Mouse (Mus musculus) midbrain, postnatal 0 days (tissue): ENCODE results near the gene Arhgef5. TPM values are rescaled to one million over a fixed set of nuclear protein-coding genes. Genes with fewer than 3 reads are reported as not detected.
A peak's percentile ranks its signal among the peaks of the same experiment; 100 is the strongest.

Experiments used
- ATAC-seq: fragments of 200-750 bp; cut with Nextera tagmentation; 2 replicates; pipeline ENCODE4 v1.8.0; 2017; ENCODE audit warnings: moderate number of reproducible peaks, mild to moderate bottlenecking, moderate TSS enrichment, moderate library complexity; ENCODE audit not compliant: low FRiP score
- DNase-seq: peaks from one replicate; pipeline ENCODE4 v3.0.0-alpha.2; 2015; ENCODE audit warnings: low spot score
- H3K27ac ChIP-seq: fragments of 300-500 bp; sonication (generic); 2 replicates; pipeline ENCODE4 v1.5.1; 2014; ENCODE audit warnings: low read depth, mild to moderate bottlenecking, low read length, mixed read lengths
- H3K27me3 ChIP-seq: fragments of 300-500 bp; sonication (generic); 2 replicates; pipeline ENCODE4 v1.6.1; 2014; ENCODE audit warnings: low read length, control low read depth, mixed read lengths; ENCODE audit not compliant: insufficient read depth
- H3K36me3 ChIP-seq: fragments of 300-500 bp; sonication (generic); 2 replicates; pipeline ENCODE4 v1.6.1; 2014; ENCODE audit warnings: low read length, control low read depth, mixed read lengths; ENCODE audit not compliant: insufficient read depth
- H3K4me1 ChIP-seq: fragments of 300-500 bp; sonication (generic); 2 replicates; pipeline ENCODE4 v1.6.1; 2014; ENCODE audit warnings: mild to moderate bottlenecking, control low read depth, antibody characterized with exemption, low read length, mixed read lengths; ENCODE audit not compliant: insufficient read depth
- H3K4me2 ChIP-seq: fragments of 300-500 bp; sonication (generic); 2 replicates; pipeline ENCODE4 v1.6.1; 2014; ENCODE audit warnings: low read depth, mild to moderate bottlenecking, low read length, mixed read lengths; ENCODE audit not compliant: poor library complexity, severe bottlenecking
- H3K4me3 ChIP-seq: fragments of 300-500 bp; sonication (generic); 2 replicates; pipeline ENCODE4 v1.5.1; 2014; ENCODE audit warnings: low read depth, mild to moderate bottlenecking, low read length, moderate library complexity
- H3K9ac ChIP-seq: fragments of 300-500 bp; sonication (generic); replicated peaks from 2 replicates; pipeline ENCODE4 v1.6.1; 2014; ENCODE audit warnings: mild to moderate bottlenecking, low read length, moderate library complexity, mixed read lengths; ENCODE audit not compliant: poor library complexity, severe bottlenecking
- H3K9me3 ChIP-seq: fragments of 300-500 bp; sonication (generic); 2 replicates; pipeline ENCODE4 v1.6.1; 2016; ENCODE audit warnings: low read length, control low read depth
- CTCF ChIP-seq: IDR thresholded peaks from 2 replicates; pipeline ENCODE4 v1.5.1; 2016; ENCODE audit warnings: antibody characterized with exemption, mild to moderate bottlenecking
- WGBS: fragments of 180-500 bp; shearing (Covaris S2); extraction: QIAGEN DNeasy Blood & Tissue Kit; methylation state at CpG from one replicate; pipeline ENCODE4 v1.1.7; 2014; 5-methylcytosine and 5-hydroxymethylcytosine counted together
- polyA plus RNA-seq: library from polyadenylated mRNA; unstranded; fragments of >200 nt; fragmentation: Nextera tagmentation; extraction: Ambion mirVana; gene quantifications from 2 replicates; pipeline ENCODE4 v1.2.1, GENCODE M21; 2015
- total RNA-seq: library from RNA; depleted of rRNA; stranded (reverse); fragments of >200 nt; gene quantifications from 2 replicates; pipeline ENCODE4 v1.2.3, GENCODE M21; 2014

Arhgef5 gene
- total and polyA plus RNA-seq, 2 experiments from 2014 or later = 1.9 to 4.1 TPM

- ATAC-seq (no peak), DNase-seq (no peak)
- no peaks in the 10 kb centered on the region for H3K27me3 ChIP-seq
- no peaks in the 10 kb centered on the region for H3K4me1 ChIP-seq
- no peak overlapping the region for H3K9ac ChIP-seq
- no peak overlapping the region for H3K4me3 ChIP-seq
- H3K36me3 ChIP-seq = no peaks in the 10 kb centered on the region
- no peak for TF ChIP-seq CTCF
- H3K4me2 ChIP-seq = no peak overlapping the region
- H3K27ac ChIP-seq = no peak overlapping the region
- 79% methylated on average over 6 of the region's 6 CpGs for WGBS
- H3K9me3 ChIP-seq = no peaks in the 10 kb centered on the region
Measured at GRCm38 (mm10) chr6:43310071-43310470, 44.7 kb downstream of the Arhgef5 start.

- TF ChIP-seq CTCF = no peak
- no peak overlapping the region for H3K27ac ChIP-seq
- ATAC-seq (no peak), DNase-seq (no peak)
- no peak overlapping the region for H3K9ac ChIP-seq
- no peaks in the 10 kb centered on the region for H3K27me3 ChIP-seq
- no peaks in the 10 kb centered on the region for H3K36me3 ChIP-seq
- H3K9me3 ChIP-seq = no peaks in the 10 kb centered on the region
- H3K4me2 ChIP-seq = no peak overlapping the region
- H3K4me1 ChIP-seq = no peaks in the 10 kb centered on the region
- no peak overlapping the region for H3K4me3 ChIP-seq
Measured at GRCm38 (mm10) chr6:43312546-43312945, 47.2 kb downstream of the Arhgef5 start.

- DNase-seq (no peak), ATAC-seq (peak; percentile 76)
Measured at GRCm38 (mm10) chr6:43312961-43313656, 47.7 kb downstream of the Arhgef5 start.

GRCm38 (mm10) chr6:43333479-43333878, 68.1 kb downstream of the Arhgef5 start:
- H3K27me3 ChIP-seq = no peaks in the 10 kb centered on the region
- H3K9ac ChIP-seq = no peak overlapping the region
- TF ChIP-seq CTCF = no peak
- H3K27ac ChIP-seq = no peak overlapping the region
- no peaks in the 10 kb centered on the region for H3K36me3 ChIP-seq
- DNase-seq = peak; percentile 79
- H3K4me2 ChIP-seq = no peak overlapping the region
- H3K9me3 ChIP-seq = no peaks in the 10 kb centered on the region
- H3K4me1 ChIP-seq = no peaks in the 10 kb centered on the region
- WGBS = 47% methylated on average over 4 of the region's 4 CpGs
- no peak overlapping the region for H3K4me3 ChIP-seq
- peak; percentile 36; the same call in 1 of the 2 replicates for ATAC-seq

More at GRCm38 (mm10) chr6:43312961-43313656, 47.7 kb downstream of the Arhgef5 start:
- Histone ChIP-seq H3K9me3 (no peaks in the 10 kb centered on the region), H3K9ac (no peak overlapping the region), H3K36me3 (no peaks in the 10 kb centered on the region), H3K4me3 (no peak overlapping the region), H3K4me2 (no peak overlapping the region), H3K4me1 (no peaks in the 10 kb centered on the region), H3K27me3 (no peaks in the 10 kb centered on the region), H3K27ac (no peak overlapping the region)
- WGBS = 32% methylated on average over 8 of the region's 8 CpGs
- no peak for TF ChIP-seq CTCF

- H3K9ac ChIP-seq = no peak overlapping the region
- DNase-seq = peak; percentile 60
- H3K4me2 ChIP-seq = no peak overlapping the region
- H3K36me3 ChIP-seq = no peaks in the 10 kb centered on the region
- H3K4me1 ChIP-seq = no peaks in the 10 kb centered on the region
- no peaks in the 10 kb centered on the region for H3K9me3 ChIP-seq
- no peak overlapping the region for H3K4me3 ChIP-seq
- WGBS = 80% methylated on average over 3 of the region's 3 CpGs
- H3K27ac ChIP-seq = no peak overlapping the region
- ATAC-seq = peak; percentile 70; the same call in 1 of the 2 replicates
- H3K27me3 ChIP-seq = no peaks in the 10 kb centered on the region
- TF ChIP-seq CTCF = peak; percentile 60
Measured at GRCm38 (mm10) chr6:43335619-43336234, 70.3 kb downstream of the Arhgef5 start.

GRCm38 (mm10) chr6:43337491-43337961, 72.1 kb downstream of the Arhgef5 start:
- no peak overlapping the region for H3K4me3 ChIP-seq
- no peak overlapping the region for H3K4me2 ChIP-seq
- no peak overlapping the region for H3K27ac ChIP-seq
- no peaks in the 10 kb centered on the region for H3K4me1 ChIP-seq
- peak; percentile 66 for DNase-seq
- peak; percentile 41 for ATAC-seq
- H3K9me3 ChIP-seq = no peaks in the 10 kb centered on the region
- H3K9ac ChIP-seq = no peak overlapping the region
- no peaks in the 10 kb centered on the region for H3K27me3 ChIP-seq
- no peak for TF ChIP-seq CTCF
- WGBS = 37% methylated on average over 10 of the region's 10 CpGs
- H3K36me3 ChIP-seq = no peaks in the 10 kb centered on the region
